Mouse (Mus musculus) forebrain, embryonic 16.5 days (tissue): Measurements from ENCODE around the gene Ccdc9. TPM values are rescaled to one million over a fixed set of nuclear protein-coding genes. Genes with fewer than 3 reads are reported as not detected.
"Not testable (repeated sequence)": the region's sequence is repeated elsewhere in the genome, so short reads cannot be mapped to it uniquely, and the experiment has no call there.

Experiments
- ATAC-seq: fragments of 200-750 bp; cut with Nextera tagmentation; 2 replicates; pipeline ENCODE4 v1.8.0; 2017; ENCODE audit warnings: mild to moderate bottlenecking, moderate library complexity
- H3K27ac ChIP-seq: fragments of 300-500 bp; sonication (generic); 2 replicates; pipeline ENCODE4 v1.5.1; 2014; ENCODE audit warnings: low read length, control low read depth
- H3K27me3 ChIP-seq: fragments of 300-500 bp; sonication (generic); replicated peaks from 2 replicates; pipeline ENCODE4 v1.6.1; 2014; ENCODE audit warnings: low read length; ENCODE audit not compliant: control insufficient read depth, insufficient read depth
- H3K36me3 ChIP-seq: fragments of 300-500 bp; sonication (generic); 2 replicates; pipeline ENCODE4 v1.6.1; 2014; ENCODE audit not compliant: control insufficient read depth, insufficient read depth
- H3K4me1 ChIP-seq: fragments of 300-500 bp; sonication (generic); replicated peaks from 2 replicates; pipeline ENCODE4 v1.6.1; 2014; ENCODE audit warnings: low read length; ENCODE audit not compliant: control insufficient read depth, insufficient read depth
- H3K4me2 ChIP-seq: fragments of 300-500 bp; sonication (generic); 2 replicates; pipeline ENCODE4 v1.6.1; 2014; ENCODE audit warnings: mild to moderate bottlenecking, low read length, control low read depth
- H3K4me3 ChIP-seq: fragments of 300-500 bp; sonication (generic); replicated peaks from 2 replicates; pipeline ENCODE4 v1.5.1; 2014; ENCODE audit warnings: mild to moderate bottlenecking, low read length, control low read depth
- H3K9ac ChIP-seq: fragments of 300-500 bp; sonication (generic); replicated peaks from 2 replicates; pipeline ENCODE4 v1.6.1; 2014; ENCODE audit warnings: low read depth, low read length, control low read depth
- H3K9me3 ChIP-seq: fragments of 300-500 bp; sonication (generic); 2 replicates; pipeline ENCODE4 v1.6.1; 2016; ENCODE audit warnings: low read length; ENCODE audit not compliant: control insufficient read depth
- WGBS: fragments of 180-500 bp; shearing (Covaris S2); extraction: QIAGEN DNeasy Blood & Tissue Kit; methylation state at CpG from one replicate; pipeline ENCODE4 v1.1.7; 2014; 5-methylcytosine and 5-hydroxymethylcytosine counted together
- polyA plus RNA-seq: library from polyadenylated mRNA; unstranded; fragments of >200 nt; fragmentation: Nextera tagmentation; extraction: Ambion mirVana; gene quantifications from 2 replicates; pipeline ENCODE4 v1.2.1, GENCODE M21; 2015

Gene Ccdc9
- polyA plus RNA-seq, 1 experiment from 2014 or later: 29.4 TPM

DNA sequence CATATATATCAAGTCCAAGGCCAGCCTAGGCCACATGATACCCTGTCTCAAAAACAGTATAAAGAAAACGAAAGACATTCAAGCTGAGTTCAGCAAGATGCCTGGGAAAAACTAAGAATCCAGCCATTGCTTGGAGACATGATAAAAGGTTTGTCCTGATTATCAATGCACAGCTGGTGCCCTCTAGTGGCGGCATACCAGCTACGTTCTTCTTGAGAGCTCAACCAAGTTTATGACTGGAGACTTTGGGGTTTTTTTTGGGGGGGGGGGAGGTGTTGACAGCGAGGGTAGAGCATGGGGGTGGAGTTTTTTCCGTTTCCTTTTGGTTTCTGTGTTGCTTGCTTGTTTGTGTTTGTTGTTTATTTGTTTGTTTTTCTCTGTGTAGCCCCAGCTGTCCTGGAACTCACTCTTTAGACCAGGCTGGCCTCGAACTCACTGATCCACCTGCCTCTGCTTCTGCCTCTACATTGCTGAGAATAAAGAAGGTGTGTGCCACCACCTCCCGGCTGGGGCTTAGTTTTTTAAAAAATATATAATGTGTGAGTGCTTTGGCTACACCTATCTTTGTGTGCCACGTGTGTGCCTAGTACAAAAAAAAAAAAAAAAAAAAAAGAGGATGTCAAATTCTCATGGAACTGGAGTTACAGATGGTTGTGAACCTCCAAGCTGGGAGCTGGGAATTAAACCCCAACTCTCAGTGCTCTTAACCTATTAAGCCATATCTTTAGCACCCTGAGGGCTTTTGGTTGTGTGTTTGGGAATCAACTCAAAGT lies 23.4 kb downstream of the Ccdc9 start:
- H3K9ac ChIP-seq: no peak overlapping the region
- H3K36me3 ChIP-seq: no peaks in the 10 kb centered on the region
- H3K27ac ChIP-seq: no peak overlapping the region
- 30% methylated on average over 8 of the region's 8 CpGs for WGBS
- H3K4me1 ChIP-seq: no peaks in the 10 kb centered on the region
- no peak overlapping the region for H3K4me3 ChIP-seq
- no peak overlapping the region for H3K4me2 ChIP-seq
- no peak for ATAC-seq
- no peaks in the 10 kb centered on the region for H3K27me3 ChIP-seq
- peaks cover 8% of the 10 kb centered on the region; the same call in 1 of the 2 replicates for H3K9me3 ChIP-seq

DNA sequence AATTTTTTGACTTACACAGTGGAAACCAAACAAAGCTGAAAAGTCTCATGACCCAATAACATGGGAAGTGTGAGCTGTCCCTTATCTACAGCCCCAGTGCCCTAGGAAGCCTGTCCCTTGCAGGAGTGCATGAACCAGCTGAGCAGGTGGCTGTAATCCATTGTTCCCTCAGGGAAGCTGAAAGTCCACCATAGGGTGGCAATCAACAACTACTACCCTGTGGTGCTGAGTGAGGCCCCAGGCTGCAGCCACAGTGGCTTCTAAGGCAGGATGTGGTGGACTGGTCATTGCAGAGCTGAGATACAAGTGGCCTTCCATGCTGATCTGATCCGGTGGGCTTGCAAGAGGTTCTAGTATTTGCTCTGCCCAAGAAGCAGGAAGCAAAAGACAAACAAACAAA lies 25.5 kb downstream of the Ccdc9 start:
- no peak overlapping the region for H3K9ac ChIP-seq
- ATAC-seq: no peak
- no peaks in the 10 kb centered on the region for H3K27me3 ChIP-seq
- H3K4me2 ChIP-seq: no peak overlapping the region
- no peaks in the 10 kb centered on the region for H3K36me3 ChIP-seq
- no peak overlapping the region for H3K4me3 ChIP-seq
- 82% methylated on average over 1 of the region's 1 CpGs for WGBS
- H3K27ac ChIP-seq: no peak overlapping the region
- peaks cover 8% of the 10 kb centered on the region; the same call in 1 of the 2 replicates for H3K9me3 ChIP-seq
- H3K4me1 ChIP-seq: no peaks in the 10 kb centered on the region

DNA sequence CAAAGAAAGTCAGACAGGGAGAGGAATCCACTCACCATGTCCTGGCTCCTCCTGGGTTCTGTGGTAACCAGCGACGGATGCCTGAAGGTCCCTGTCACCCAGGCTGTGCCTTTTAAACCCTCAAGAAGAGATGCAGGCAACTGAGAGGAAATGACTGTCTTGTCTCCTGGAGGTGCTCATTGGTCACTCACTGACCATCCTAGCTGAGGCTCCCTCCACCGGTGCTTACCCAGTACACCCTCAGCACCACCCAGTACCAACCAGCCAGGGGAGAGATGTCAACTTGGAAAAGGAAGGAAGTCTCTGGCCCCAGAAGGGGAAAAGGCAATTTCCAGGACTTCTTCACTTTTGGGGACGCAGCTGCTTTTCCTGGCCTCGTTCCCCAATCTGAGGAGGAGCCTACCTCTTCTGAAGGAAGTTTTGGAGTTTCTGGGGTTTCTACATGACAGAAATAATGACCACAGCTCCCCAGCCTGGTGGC lies 27.4 kb downstream of the Ccdc9 start, which contains the start of gene C5ar1:
Gene C5ar1, minus strand, starts transcription at position 431 of the 481 bp plus-strand sequence.
- WGBS: 85% methylated on average over 5 of the region's 5 CpGs
- H3K36me3 ChIP-seq: no peaks in the 10 kb centered on the region
- H3K4me1 ChIP-seq: no peaks in the 10 kb centered on the region
- H3K9me3 ChIP-seq: no peaks in the 10 kb centered on the region
- H3K27me3 ChIP-seq: no peaks in the 10 kb centered on the region
- H3K27ac ChIP-seq: no peak within 1 kb of the TSS
- H3K4me3 ChIP-seq: no peak within 1 kb of the TSS
- no peak within 1 kb of the TSS for H3K4me2 ChIP-seq
- H3K9ac ChIP-seq: no peak within 1 kb of the TSS
- ATAC-seq: no peak

DNA sequence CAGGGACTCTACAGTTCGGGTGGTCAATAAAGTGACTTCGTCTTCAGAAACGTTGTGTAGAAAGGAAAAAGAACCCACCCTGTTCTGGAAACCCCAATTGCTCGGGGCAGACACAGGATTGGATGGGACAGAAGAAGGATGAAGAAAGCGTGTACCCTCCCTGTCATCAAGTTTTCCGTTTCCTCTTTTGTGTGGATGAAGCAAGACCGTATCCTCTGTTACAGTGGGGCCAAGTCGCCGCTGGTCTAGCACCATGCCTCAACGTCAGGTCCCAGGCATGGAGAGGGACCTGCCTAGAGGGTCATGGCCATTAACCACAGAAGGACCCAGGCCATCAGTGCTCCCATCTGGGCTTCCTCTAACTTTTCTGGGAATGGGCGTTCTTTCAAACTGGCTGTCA lies 28.8 kb downstream of the Ccdc9 start:
- H3K36me3 ChIP-seq: no peaks in the 10 kb centered on the region
- 94% methylated on average over 11 of the region's 11 CpGs for WGBS
- no peak overlapping the region for H3K4me2 ChIP-seq
- ATAC-seq: no peak
- H3K4me3 ChIP-seq: no peak overlapping the region
- no peaks in the 10 kb centered on the region for H3K9me3 ChIP-seq
- H3K27ac ChIP-seq: no peak overlapping the region
- no peaks in the 10 kb centered on the region for H3K27me3 ChIP-seq
- H3K4me1 ChIP-seq: no peaks in the 10 kb centered on the region
- no peak overlapping the region for H3K9ac ChIP-seq

DNA sequence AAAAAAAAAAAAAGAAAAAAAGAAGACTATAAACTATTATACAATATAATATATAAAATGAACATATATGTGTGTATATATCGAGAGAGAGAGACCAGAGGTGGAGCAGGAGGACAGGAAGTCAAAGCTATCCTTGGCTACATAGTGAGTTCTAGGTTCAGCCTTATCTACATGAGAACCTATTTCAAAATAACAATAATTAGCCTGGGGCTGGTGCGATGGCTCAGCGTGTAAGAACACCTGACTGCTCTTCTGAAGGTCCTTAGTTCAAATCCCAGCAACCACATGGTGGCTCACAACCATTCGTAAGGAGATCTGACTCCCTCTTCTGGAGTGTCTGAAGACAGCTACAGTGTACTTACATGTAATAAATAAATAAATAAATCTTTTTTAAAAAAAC lies 30.6 kb downstream of the Ccdc9 start:
- H3K9me3 ChIP-seq, H3K27ac ChIP-seq, H3K36me3 ChIP-seq, H3K9ac ChIP-seq, ATAC-seq, H3K4me3 ChIP-seq, H3K4me2 ChIP-seq, H3K4me1 ChIP-seq, H3K27me3 ChIP-seq: not testable (repeated sequence)
- 83% methylated on average over 4 of the region's 4 CpGs for WGBS

DNA sequence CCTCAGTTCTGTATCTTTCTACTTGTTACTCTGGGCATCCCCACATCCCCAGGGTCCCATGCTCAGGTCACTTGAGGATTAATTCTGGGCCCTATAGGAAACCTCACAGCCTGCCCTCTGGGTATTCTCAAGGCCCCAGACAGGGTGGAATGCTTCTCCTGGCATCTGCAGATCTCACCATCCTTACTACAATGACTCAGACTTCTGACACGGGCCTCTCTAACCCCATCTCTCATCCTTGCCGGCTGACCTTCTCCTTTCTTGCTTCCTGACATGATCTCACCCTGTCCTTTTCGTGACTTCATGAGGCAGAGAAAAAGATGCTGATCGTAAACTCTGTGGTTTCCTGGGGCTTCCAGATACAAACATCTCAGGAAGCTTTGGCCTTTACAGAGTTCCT lies 32.4 kb downstream of the Ccdc9 start:
- no peak overlapping the region for H3K27ac ChIP-seq
- no peak overlapping the region for H3K4me2 ChIP-seq
- H3K4me3 ChIP-seq: no peak overlapping the region
- H3K36me3 ChIP-seq: no peaks in the 10 kb centered on the region
- no peak overlapping the region for H3K9ac ChIP-seq
- no peaks in the 10 kb centered on the region for H3K27me3 ChIP-seq
- ATAC-seq: no peak
- WGBS: 66% methylated on average over 4 of the region's 4 CpGs
- H3K9me3 ChIP-seq: no peaks in the 10 kb centered on the region
- H3K4me1 ChIP-seq: no peaks in the 10 kb centered on the region

DNA sequence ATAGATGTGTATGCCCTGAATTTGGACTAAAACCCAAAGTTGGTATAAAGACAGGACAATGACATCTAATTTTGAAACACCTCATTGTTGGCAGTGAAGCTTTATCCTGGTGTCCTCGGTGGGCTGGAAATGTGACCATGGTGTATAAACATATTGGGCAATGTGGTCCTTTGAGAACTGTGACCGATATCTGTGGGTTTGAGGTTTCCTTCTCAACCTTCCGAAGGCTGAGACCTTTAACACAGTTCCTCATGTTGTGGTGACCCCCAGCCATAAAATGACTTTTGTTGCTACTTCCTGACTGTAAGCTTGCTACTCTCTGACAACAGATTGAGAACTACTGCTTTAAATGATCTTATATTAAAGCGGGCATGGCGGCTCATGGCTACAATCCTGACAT lies 35.9 kb downstream of the Ccdc9 start:
- no peak overlapping the region for H3K27ac ChIP-seq
- 91% methylated on average over 5 of the region's 5 CpGs for WGBS

DNA sequence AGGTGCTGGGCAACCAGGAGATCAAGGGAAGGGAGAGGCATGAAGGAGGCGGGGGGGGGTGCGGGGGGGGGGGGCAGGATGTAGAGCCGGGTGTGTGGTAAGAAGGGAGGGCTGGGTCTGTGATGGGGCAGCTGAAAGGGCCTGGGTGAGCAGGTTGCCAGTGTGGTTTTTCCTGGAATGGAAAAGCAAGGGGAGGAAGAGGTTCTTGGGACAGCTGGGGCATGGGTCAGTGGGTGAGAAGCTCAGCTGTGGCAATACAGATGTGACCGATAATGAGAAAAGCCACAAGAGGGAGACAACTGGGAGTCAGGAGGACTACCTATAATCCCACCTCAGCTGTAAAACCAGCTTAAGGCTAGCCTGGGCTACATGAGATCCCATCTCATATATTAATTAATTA lies 40.6 kb downstream of the Ccdc9 start:
- H3K4me2 ChIP-seq: no peak overlapping the region
- H3K9me3 ChIP-seq: no peaks in the 10 kb centered on the region
- no peaks in the 10 kb centered on the region for H3K27me3 ChIP-seq
- no peak overlapping the region for H3K27ac ChIP-seq
- 47% methylated on average over 2 of the region's 4 CpGs for WGBS
- H3K4me3 ChIP-seq: no peak overlapping the region
- no peak for ATAC-seq
- H3K4me1 ChIP-seq: no peaks in the 10 kb centered on the region
- no peak overlapping the region for H3K9ac ChIP-seq
- no peaks in the 10 kb centered on the region for H3K36me3 ChIP-seq

More for the DNA sequence above, 35.9 kb downstream of the Ccdc9 start:
- ATAC-seq: no peak
- Histone ChIP-seq H3K9ac (no peak overlapping the region), H3K4me1 (no peaks in the 10 kb centered on the region), H3K9me3 (no peaks in the 10 kb centered on the region), H3K36me3 (no peaks in the 10 kb centered on the region), H3K4me2 (no peak overlapping the region), H3K27me3 (no peaks in the 10 kb centered on the region), H3K4me3 (no peak overlapping the region)

DNA sequence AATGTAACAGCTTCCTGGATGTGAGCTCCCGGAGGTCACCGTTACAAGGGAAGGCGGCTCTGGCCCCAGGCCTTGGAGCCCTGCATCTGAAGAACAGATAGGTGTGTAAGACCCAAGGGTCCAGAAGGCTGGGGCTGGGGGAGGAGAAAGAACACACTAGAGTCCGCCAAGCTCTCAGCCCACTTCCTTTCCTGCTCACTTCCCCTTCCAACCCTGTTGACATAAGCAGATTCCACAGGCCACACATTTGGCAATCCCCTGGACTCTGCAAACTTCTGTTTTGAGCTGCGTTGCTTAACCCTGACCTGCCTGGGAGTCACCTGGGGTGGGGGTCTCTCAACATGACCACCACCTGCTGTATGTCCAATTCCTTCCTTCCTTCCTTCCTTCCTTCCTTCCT lies 42.5 kb downstream of the Ccdc9 start, which contains the start of gene C5ar2:
Gene C5ar2, minus strand, starts transcription at position 88 of the 400 bp plus-strand sequence.
- ATAC-seq: no peak
- Histone ChIP-seq H3K27ac (no peak within 1 kb of the TSS), H3K4me2 (no peak within 1 kb of the TSS), H3K4me1 (no peaks in the 10 kb centered on the region), H3K27me3 (no peaks in the 10 kb centered on the region), H3K4me3 (no peak within 1 kb of the TSS), H3K36me3 (no peaks in the 10 kb centered on the region), H3K9me3 (no peaks in the 10 kb centered on the region), H3K9ac (no peak within 1 kb of the TSS)
- WGBS: 87% methylated on average over 5 of the region's 5 CpGs
